Mouse (Mus musculus): Measurements from ENCODE around the gene Chmp6.

GRCm38 (mm10) chr11:119942201-119942726 is 29.0 kb downstream of the Chmp6 start:
- TF ChIP-seq CTCF (IDR thresholded peaks at IDR 0.05; ENCODE audit: borderline replicate concordance, insufficient read depth, low read depth, low read length) (no peak), POLR2A (IDR thresholded peaks at IDR 0.05; ENCODE audit: borderline replicate concordance, insufficient read depth, low read length) (peak; percentile 40; the same call in 1 of the 2 replicates)
